Mouse (Mus musculus) brain, embryonic 14.5 days (tissue): ENCODE measurements at regions not wholly inside any gene's neighbourhood (a gene's known extent, or its start where the extent isn't known, plus 50 kb on each side); places are given as distances from the start of the nearest gene placed in this dataset.

Experiments
- CTCF ChIP-seq: fragments of 200-500 bp; IDR thresholded peaks from 2 replicates; pipeline ENCODE4 v1.5.1; 2012; ENCODE audit warnings: inconsistent platforms, mild to moderate bottlenecking, moderate library complexity, borderline replicate concordance; ENCODE audit not compliant: insufficient read depth, insufficient read length; ENCODE audit errors: extremely low read depth
- POLR2A ChIP-seq: fragments of 200-500 bp; IDR thresholded peaks from 2 replicates; pipeline ENCODE4 v1.6.1; 2012; ENCODE audit warnings: mild to moderate bottlenecking, inconsistent platforms, borderline replicate concordance; ENCODE audit not compliant: poor library complexity, insufficient read depth, insufficient read length, severe bottlenecking; ENCODE audit errors: extremely low read depth

- TF ChIP-seq POLR2A (no peak), CTCF (no peak)
Measured at GRCm38 (mm10) chr1:176623171-176623570, 190.7 kb downstream of the Cep170 start.
